Mouse (Mus musculus) cortical plate, adult 2 months (tissue): ENCODE results near the gene Pilrb2. TPM values are rescaled to one million over a fixed set of nuclear protein-coding genes. Genes with fewer than 3 reads are reported as not detected.
"Not testable (repeated sequence)": the region's sequence is repeated elsewhere in the genome, so short reads cannot be mapped to it uniquely, and the experiment has no call there.

ENCODE experiments used
- H3K27ac ChIP-seq: fragments of 200-500 bp; 2 replicates; pipeline ENCODE4 v1.5.1; 2012; ENCODE audit warnings: low read length, control low read depth, inconsistent platforms; ENCODE audit not compliant: insufficient read depth
- H3K4me1 ChIP-seq: fragments of 200-500 bp; 2 replicates; pipeline ENCODE4 v1.6.1; 2011; ENCODE audit warnings: low read length; ENCODE audit not compliant: control insufficient read depth, insufficient read depth
- H3K4me3 ChIP-seq: fragments of 200-500 bp; 2 replicates; pipeline ENCODE4 v1.5.1; 2011; ENCODE audit warnings: mild to moderate bottlenecking, low read length, control low read depth; ENCODE audit not compliant: insufficient read depth
- CTCF ChIP-seq: fragments of 200-500 bp; IDR thresholded peaks from 2 replicates; pipeline ENCODE4 v1.5.1; 2011; ENCODE audit warnings: mild to moderate bottlenecking, control low read depth, low read length; ENCODE audit not compliant: insufficient read depth; ENCODE audit errors: extremely low read depth
- POLR2A ChIP-seq: fragments of 200-500 bp; IDR thresholded peaks from 2 replicates; pipeline ENCODE4 v1.6.1; 2011; ENCODE audit warnings: mild to moderate bottlenecking, low read length, control low read depth; ENCODE audit not compliant: insufficient read depth; ENCODE audit errors: extremely low read depth
- polyA plus RNA-seq: library from polyadenylated mRNA; depleted of rRNA; stranded (reverse); fragments of >200 nt; gene quantifications from 2 replicates; pipeline ENCODE4 v1.2.3, GENCODE M21; 2012

The Pilrb2 gene
- polyA plus RNA-seq, 1 experiment: 0.42 TPM

- H3K4me3 ChIP-seq: no peak overlapping the region
- no peaks in the 10 kb centered on the region for H3K4me1 ChIP-seq
- H3K27ac ChIP-seq: no peak overlapping the region
- no peak for TF ChIP-seq CTCF
- TF ChIP-seq POLR2A: no peak
These were observed 3.4 kb upstream of the Pilrb2 start for GRCm38 (mm10) chr5:137875054-137875453.

- not testable (repeated sequence) for H3K4me3 ChIP-seq, H3K4me1 ChIP-seq
These were observed 727 bp upstream of the Pilrb2 start for GRCm38 (mm10) chr5:137872381-137872702.

GRCm38 (mm10) chr5:137868600-137868999 is 3.0 kb downstream of the Pilrb2 start:
- not testable (repeated sequence) for H3K4me1 ChIP-seq, H3K4me3 ChIP-seq, H3K27ac ChIP-seq

More at GRCm38 (mm10) chr5:137872381-137872702, 727 bp upstream of the Pilrb2 start:
- not testable (repeated sequence) for H3K27ac ChIP-seq

GRCm38 (mm10) chr5:137864008-137864407 is 7.6 kb downstream of the Pilrb2 start:
- H3K4me3 ChIP-seq: not testable (repeated sequence)

GRCm38 (mm10) chr5:137857960-137858710 is 13.5 kb downstream of the Pilrb2 start, which contains the start of gene Pilrb1:
TSS of gene Pilrb1 (minus strand) at chr5:137858106.
- not testable (repeated sequence) for H3K27ac ChIP-seq, H3K4me1 ChIP-seq, H3K4me3 ChIP-seq

More at GRCm38 (mm10) chr5:137864008-137864407, 7.6 kb downstream of the Pilrb2 start:
- not testable (repeated sequence) for H3K27ac ChIP-seq, H3K4me1 ChIP-seq

- not testable (repeated sequence) for H3K27ac ChIP-seq, H3K4me3 ChIP-seq, H3K4me1 ChIP-seq
These were observed 14.7 kb downstream of the Pilrb2 start for GRCm38 (mm10) chr5:137856870-137857269.

- not testable (repeated sequence) for H3K27ac ChIP-seq, H3K4me3 ChIP-seq, H3K4me1 ChIP-seq
These were observed 16.7 kb downstream of the Pilrb2 start for GRCm38 (mm10) chr5:137854907-137855306.

- not testable (repeated sequence) for H3K4me1 ChIP-seq, H3K4me3 ChIP-seq, H3K27ac ChIP-seq
These were observed 21.3 kb downstream of the Pilrb2 start for GRCm38 (mm10) chr5:137850313-137850712.

- not testable (repeated sequence) for H3K27ac ChIP-seq, H3K4me1 ChIP-seq, H3K4me3 ChIP-seq
These were observed 34.5 kb downstream of the Pilrb2 start for GRCm38 (mm10) chr5:137837110-137837509.

GRCm38 (mm10) chr5:137836611-137837010 is 35.0 kb downstream of the Pilrb2 start:
- H3K4me3 ChIP-seq: no peak overlapping the region
- H3K27ac ChIP-seq: no peak overlapping the region
- H3K4me1 ChIP-seq: no peaks in the 10 kb centered on the region
- TF ChIP-seq POLR2A (no peak), CTCF (no peak)

- not testable (repeated sequence) for H3K4me3 ChIP-seq, H3K4me1 ChIP-seq, H3K27ac ChIP-seq
These were observed 35.6 kb downstream of the Pilrb2 start, which contains the start of gene Pilra for GRCm38 (mm10) chr5:137835966-137836520. TSS of gene Pilra (minus strand) at chr5:137836281.
